Mouse (Mus musculus) intestine, embryonic 14.5 days (tissue): ENCODE data around the gene Bmt2. TPM values are rescaled to one million over a fixed set of nuclear protein-coding genes. Genes with fewer than 3 reads are reported as not detected.

Experiments used
- ATAC-seq: fragments of 200-750 bp; cut with Nextera tagmentation; replicated peaks from 2 replicates; pipeline ENCODE4 v1.8.0; 2017; ENCODE audit warnings: low read depth, moderate number of reproducible peaks, moderate TSS enrichment, moderate library complexity; ENCODE audit not compliant: low FRiP score, low TSS enrichment
- DNase-seq: peaks from one replicate; pipeline ENCODE4 v3.0.0-alpha.2; 2018; ENCODE audit warnings: low spot score
- H3K27ac ChIP-seq: fragments of 300-500 bp; sonication (generic); 2 replicates; pipeline ENCODE4 v1.5.1; 2014; ENCODE audit warnings: low read depth, mild to moderate bottlenecking, control low read depth
- H3K27me3 ChIP-seq: fragments of 300-500 bp; sonication (generic); replicated peaks from 2 replicates; pipeline ENCODE4 v1.6.1; 2014; ENCODE audit warnings: low read length, control low read depth; ENCODE audit not compliant: control insufficient read depth, insufficient read depth
- H3K36me3 ChIP-seq: fragments of 300-500 bp; sonication (generic); 2 replicates; pipeline ENCODE4 v1.6.1; 2014; ENCODE audit warnings: low read length, control low read depth; ENCODE audit not compliant: control insufficient read depth, insufficient read depth
- H3K4me1 ChIP-seq: fragments of 300-500 bp; sonication (generic); replicated peaks from 2 replicates; pipeline ENCODE4 v1.6.1; 2014; ENCODE audit warnings: low read length, control low read depth, mixed read lengths; ENCODE audit not compliant: control insufficient read depth, insufficient read depth
- H3K4me2 ChIP-seq: fragments of 300-500 bp; sonication (generic); 2 replicates; pipeline ENCODE4 v1.6.1; 2014; ENCODE audit warnings: low read length
- H3K4me3 ChIP-seq: fragments of 300-500 bp; sonication (generic); 2 replicates; pipeline ENCODE4 v1.5.1; 2014; ENCODE audit warnings: low read depth, low read length, control low read depth, mixed read lengths
- H3K9ac ChIP-seq: fragments of 300-500 bp; sonication (generic); 2 replicates; pipeline ENCODE4 v1.6.1; 2014; ENCODE audit warnings: mild to moderate bottlenecking, low read length
- H3K9me3 ChIP-seq: fragments of 300-500 bp; sonication (generic); 2 replicates; pipeline ENCODE4 v1.6.1; 2016; ENCODE audit warnings: low read length, control low read depth; ENCODE audit not compliant: control insufficient read depth
- WGBS: fragments of 180-500 bp; shearing (Covaris S2); extraction: QIAGEN DNeasy Blood & Tissue Kit; methylation state at CpG from one replicate; pipeline ENCODE4 v1.1.7; 2014; 5-methylcytosine and 5-hydroxymethylcytosine counted together
- polyA plus RNA-seq: library from polyadenylated mRNA; unstranded; fragments of >200 nt; fragmentation: Nextera tagmentation; extraction: Ambion mirVana; gene quantifications from 2 replicates; pipeline ENCODE4 v1.2.1, GENCODE M21; 2014

The Bmt2 gene
- polyA plus RNA-seq, 1 experiment from 2014 or later, result 18.2 TPM

DNA sequence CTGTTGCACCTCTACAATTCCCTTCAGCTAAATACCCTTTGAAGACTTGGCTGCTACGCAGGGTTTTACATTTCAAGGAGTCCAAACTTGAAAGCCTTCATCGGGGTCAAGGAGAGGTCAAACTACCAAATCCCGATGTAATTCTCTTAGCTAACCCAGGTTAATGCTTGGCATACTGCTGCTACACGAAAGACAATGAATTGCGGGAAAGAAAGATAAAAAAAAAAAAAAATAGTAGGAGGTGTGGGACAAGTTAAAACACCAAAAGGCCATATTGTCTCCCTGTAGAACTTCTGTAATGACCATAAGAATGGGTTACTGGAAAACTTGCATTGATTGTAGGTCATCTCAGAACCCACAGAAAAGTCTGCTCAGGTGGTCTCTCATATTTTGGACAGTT is 583 bp upstream of the Bmt2 start:
- Histone ChIP-seq H3K9me3 (no peaks in the 10 kb centered on the region), H3K4me3 (peak overlapping the region; percentile 84), H3K4me1 (peaks cover 16% of the 10 kb centered on the region), H3K36me3 (no peaks in the 10 kb centered on the region), H3K9ac (peak overlapping the region; percentile 41), H3K27me3 (no peaks in the 10 kb centered on the region), H3K4me2 (peak overlapping the region; percentile 82), H3K27ac (peak overlapping the region; percentile 24; the same call in 1 of the 2 replicates)
- ATAC-seq, result no peak
- DNase-seq, result no peak
- 14% methylated on average over 5 of the region's 5 CpGs for WGBS

- ATAC-seq (peak; percentile 86), DNase-seq (no peak)
- Histone ChIP-seq H3K27ac (peak overlapping the region; percentile 91), H3K4me2 (peak overlapping the region; percentile 82), H3K9ac (peak overlapping the region; percentile 91), H3K4me1 (peaks cover 16% of the 10 kb centered on the region), H3K36me3 (no peaks in the 10 kb centered on the region), H3K27me3 (no peaks in the 10 kb centered on the region), H3K4me3 (peak overlapping the region; percentile 84), H3K9me3 (no peaks in the 10 kb centered on the region)
- WGBS, result 0% methylated on average over 37 of the region's 43 CpGs
These were observed 515 bp downstream of the Bmt2 start for GRCm38 (mm10) chr6:13677141-13677761.

- no peak for DNase-seq
- Histone ChIP-seq H3K27ac (no peak overlapping the region), H3K36me3 (no peaks in the 10 kb centered on the region), H3K9ac (no peak overlapping the region), H3K4me1 (peaks cover 16% of the 10 kb centered on the region), H3K4me3 (peak overlapping the region; percentile 84), H3K27me3 (no peaks in the 10 kb centered on the region), H3K4me2 (peak overlapping the region; percentile 82), H3K9me3 (no peaks in the 10 kb centered on the region)
- no peak for ATAC-seq
These were observed 1.6 kb downstream of the Bmt2 start for GRCm38 (mm10) chr6:13676196-13676595.

GRCm38 (mm10) chr6:13674600-13675305 is 3.0 kb downstream of the Bmt2 start:
- no peak overlapping the region for H3K9ac ChIP-seq
- no peak for ATAC-seq
- H3K27me3 ChIP-seq, result no peaks in the 10 kb centered on the region
- peaks cover 16% of the 10 kb centered on the region for H3K4me1 ChIP-seq
- H3K9me3 ChIP-seq, result no peaks in the 10 kb centered on the region
- H3K4me3 ChIP-seq, result no peak overlapping the region
- no peak for DNase-seq
- H3K4me2 ChIP-seq, result no peak overlapping the region
- no peaks in the 10 kb centered on the region for H3K36me3 ChIP-seq
- 83% methylated on average over 5 of the region's 5 CpGs for WGBS
- no peak overlapping the region for H3K27ac ChIP-seq

DNA sequence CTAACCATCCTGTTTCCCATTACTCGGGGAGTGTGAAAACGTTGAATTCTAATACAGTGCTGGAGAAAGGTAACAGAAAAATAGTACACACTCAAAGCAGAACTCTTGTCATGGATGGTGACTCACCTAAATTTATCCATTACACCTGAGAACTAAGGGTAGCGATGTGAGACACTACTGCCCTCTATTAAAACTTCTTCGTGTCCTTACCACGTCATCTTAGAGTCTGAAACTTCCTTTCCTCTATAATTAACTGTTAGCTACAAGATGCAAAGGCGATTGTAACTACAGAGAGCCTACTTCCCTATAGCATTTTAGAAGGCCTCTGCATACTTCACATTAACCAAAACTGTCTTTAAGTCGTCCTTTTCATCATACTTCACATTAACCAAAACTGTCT is 12.1 kb downstream of the Bmt2 start:
- ATAC-seq (no peak), DNase-seq (no peak)
- H3K4me3 ChIP-seq, result no peak overlapping the region
- no peaks in the 10 kb centered on the region for H3K27me3 ChIP-seq
- no peaks in the 10 kb centered on the region for H3K4me1 ChIP-seq
- H3K9me3 ChIP-seq, result no peaks in the 10 kb centered on the region
- H3K27ac ChIP-seq, result no peak overlapping the region
- H3K4me2 ChIP-seq, result no peak overlapping the region
- peaks cover 25% of the 10 kb centered on the region for H3K36me3 ChIP-seq
- 84% methylated on average over 7 of the region's 7 CpGs for WGBS
- H3K9ac ChIP-seq, result no peak overlapping the region

DNA sequence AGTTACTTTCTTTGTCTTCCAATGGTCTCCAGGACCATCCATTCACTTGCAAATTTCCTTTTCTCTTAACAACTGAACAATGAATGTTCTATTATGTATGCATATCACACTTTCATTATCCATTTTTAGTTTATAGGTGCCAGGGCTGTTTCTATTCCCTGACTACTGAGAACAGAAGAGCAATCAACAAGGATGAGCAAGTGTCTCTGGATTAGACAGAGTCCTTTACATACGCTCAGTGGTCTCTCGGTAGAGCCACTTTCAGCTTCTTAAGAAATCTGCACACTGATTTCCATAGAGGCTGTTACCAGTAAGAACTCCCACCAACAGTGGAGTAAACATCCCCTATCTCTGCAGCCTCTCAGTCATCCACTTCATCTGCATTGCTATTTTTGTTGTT is 19.8 kb downstream of the Bmt2 start:
- Histone ChIP-seq H3K4me1 (no peaks in the 10 kb centered on the region), H3K27me3 (no peaks in the 10 kb centered on the region), H3K9ac (no peak overlapping the region), H3K4me2 (no peak overlapping the region), H3K4me3 (no peak overlapping the region), H3K36me3 (peaks cover 30% of the 10 kb centered on the region), H3K27ac (no peak overlapping the region), H3K9me3 (no peaks in the 10 kb centered on the region)
- DNase-seq (no peak), ATAC-seq (no peak)
- 98% methylated on average over 2 of the region's 2 CpGs for WGBS

DNA sequence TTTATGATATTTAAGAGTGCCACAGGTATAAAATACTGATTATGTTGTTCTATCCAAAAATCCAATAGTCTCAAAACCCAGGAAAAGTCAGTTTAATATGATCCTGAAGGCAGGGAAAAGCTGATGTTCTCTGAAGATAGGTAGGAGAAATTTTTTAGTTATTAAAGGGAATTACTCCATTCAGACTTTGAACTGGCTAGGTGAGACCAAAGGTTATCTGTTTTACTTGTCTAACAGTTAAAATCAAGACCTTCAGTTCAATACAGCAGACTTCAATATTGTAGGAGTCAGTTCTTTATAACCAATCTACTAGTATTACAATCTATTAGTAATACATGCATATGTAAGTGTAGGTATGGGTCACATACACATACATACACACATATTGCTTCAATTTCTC is 23.7 kb downstream of the Bmt2 start:
- Histone ChIP-seq H3K27ac (no peak overlapping the region), H3K9me3 (no peaks in the 10 kb centered on the region), H3K4me3 (no peak overlapping the region), H3K9ac (no peak overlapping the region), H3K4me1 (no peaks in the 10 kb centered on the region), H3K36me3 (peaks cover 24% of the 10 kb centered on the region), H3K4me2 (no peak overlapping the region), H3K27me3 (no peaks in the 10 kb centered on the region)
- ATAC-seq (no peak), DNase-seq (no peak)

DNA sequence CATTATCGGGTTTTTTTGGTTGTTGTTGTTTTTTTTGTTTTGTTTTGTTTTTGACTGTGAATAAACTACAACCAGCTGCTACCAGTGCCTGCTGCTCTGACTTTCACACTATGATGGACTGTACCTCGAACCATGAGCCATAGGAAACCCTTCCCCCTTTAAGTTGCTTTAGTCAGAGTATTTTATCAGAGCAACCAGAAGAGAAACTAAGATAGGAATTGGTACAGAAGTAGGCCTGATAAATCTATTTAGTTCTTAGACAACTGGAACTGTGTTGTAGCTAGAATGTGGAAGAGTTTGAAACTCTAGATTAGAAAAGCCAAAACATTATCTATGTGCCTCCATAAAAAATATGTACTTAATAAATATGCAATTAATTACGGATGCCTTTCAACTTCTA is 25.5 kb downstream of the Bmt2 start:
- DNase-seq, result no peak
- no peak for ATAC-seq
- Histone ChIP-seq H3K27me3 (no peaks in the 10 kb centered on the region), H3K27ac (no peak overlapping the region), H3K4me3 (no peak overlapping the region), H3K9ac (no peak overlapping the region), H3K9me3 (no peaks in the 10 kb centered on the region), H3K4me1 (no peaks in the 10 kb centered on the region), H3K4me2 (no peak overlapping the region), H3K36me3 (peaks cover 14% of the 10 kb centered on the region)
- WGBS, result 96% methylated on average over 3 of the region's 3 CpGs

GRCm38 (mm10) chr6:13650854-13651253 is 26.9 kb downstream of the Bmt2 start:
- ATAC-seq (no peak), DNase-seq (no peak)
- WGBS, result 97% methylated on average over 3 of the region's 3 CpGs

More at GRCm38 (mm10) chr6:13650854-13651253, 26.9 kb downstream of the Bmt2 start:
- Histone ChIP-seq H3K27ac (no peak overlapping the region), H3K4me1 (no peaks in the 10 kb centered on the region), H3K9ac (no peak overlapping the region), H3K9me3 (no peaks in the 10 kb centered on the region), H3K4me3 (no peak overlapping the region), H3K27me3 (no peaks in the 10 kb centered on the region), H3K4me2 (no peak overlapping the region), H3K36me3 (peaks cover 14% of the 10 kb centered on the region)
